Mouse (Mus musculus) splenic B cell, adult 2 months (primary cell): ENCODE measurements around the gene Klhl33.
A peak's percentile ranks its signal among the peaks of the same experiment; 100 is the strongest.
"Not testable (repeated sequence)": the region's sequence is repeated elsewhere in the genome, so short reads cannot be mapped to it uniquely, and the experiment has no call there.

ENCODE experiments used
- DNase-seq: peaks from one replicate; pipeline ENCODE4 v3.0.0-alpha.2; 2011; ENCODE audit warnings: low read depth, low spot score
- H3K27me3 ChIP-seq: 2 replicates; pipeline ENCODE4 v1.6.1; 2012; ENCODE audit warnings: mild to moderate bottlenecking, low read length, moderate library complexity, mixed read lengths; ENCODE audit not compliant: control insufficient read depth, poor library complexity, insufficient read depth, severe bottlenecking
- H3K36me3 ChIP-seq: 2 replicates; pipeline ENCODE4 v1.6.1; 2012; ENCODE audit warnings: mild to moderate bottlenecking, low read length, moderate library complexity, mixed read lengths; ENCODE audit not compliant: control insufficient read depth, poor library complexity, insufficient read depth, severe bottlenecking

Klhl33 gene

DNA sequence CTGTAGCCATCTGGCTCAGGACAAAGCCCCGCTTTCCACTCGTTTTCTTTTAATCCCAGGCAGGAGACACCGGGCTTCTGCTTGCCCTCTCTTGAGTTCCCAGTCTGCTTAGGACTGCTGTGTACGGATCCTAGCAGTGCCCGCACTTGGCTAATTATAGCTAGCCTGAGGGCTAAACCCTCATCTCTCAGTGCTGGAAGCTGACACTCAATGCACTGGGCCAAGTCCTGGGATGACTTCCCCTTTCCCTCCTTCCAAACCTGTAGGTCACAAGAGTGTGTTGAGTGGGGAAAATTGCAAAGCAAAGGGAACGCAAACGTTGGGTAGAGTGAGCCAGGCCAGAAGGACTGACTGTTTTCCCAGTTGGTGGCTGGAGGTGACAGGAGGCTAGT is at the start of gene Klhl33:
Gene Klhl33, minus strand, starts transcription at position 134 of the 392 bp plus-strand sequence.
- Histone ChIP-seq H3K27me3 (no peaks in the 10 kb centered on the region), H3K36me3 (no peaks in the 10 kb centered on the region)
- no peak for DNase-seq

DNA sequence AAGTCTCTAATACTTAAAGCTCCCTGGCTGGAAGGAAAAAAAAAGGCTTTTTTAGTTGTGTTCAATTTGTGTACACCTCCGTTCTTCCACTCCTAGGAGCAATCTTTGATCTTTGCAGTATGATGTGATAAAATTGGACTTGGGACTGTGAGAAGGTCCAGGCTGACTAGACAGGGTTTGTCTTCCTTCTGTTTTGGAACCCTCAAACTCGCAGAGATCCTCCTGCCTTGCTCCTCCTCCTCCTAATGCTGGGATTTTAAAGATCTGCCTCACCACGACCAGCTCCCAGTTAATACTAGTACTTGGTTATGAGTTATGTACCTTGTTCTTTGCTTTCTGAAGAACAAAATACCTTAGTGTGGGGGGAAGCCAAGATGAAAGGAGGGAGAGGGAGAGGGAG is 48.2 kb upstream of the Klhl33 start:
- not testable (repeated sequence) for H3K36me3 ChIP-seq, DNase-seq, H3K27me3 ChIP-seq

DNA sequence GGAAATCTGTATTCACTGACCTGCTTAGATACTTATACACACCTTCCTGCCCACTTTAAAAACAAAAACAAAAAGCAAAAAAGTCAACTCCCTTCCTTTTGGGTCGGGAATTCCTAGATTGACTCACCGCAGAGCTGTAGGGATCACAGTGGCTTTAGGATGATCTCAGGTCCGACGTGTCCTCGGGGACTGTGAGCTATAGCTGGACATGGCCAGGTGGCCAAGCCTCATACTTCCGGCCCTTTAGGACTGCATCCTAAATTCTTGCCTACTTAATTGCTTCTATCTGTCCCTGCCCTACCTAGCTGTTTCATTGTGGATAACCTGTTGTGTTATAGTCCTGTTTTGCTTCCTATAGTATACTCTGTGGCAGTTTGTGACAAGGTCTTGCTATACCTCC is 47.8 kb upstream of the Klhl33 start:
- not testable (repeated sequence) for H3K27me3 ChIP-seq, DNase-seq, H3K36me3 ChIP-seq

DNA sequence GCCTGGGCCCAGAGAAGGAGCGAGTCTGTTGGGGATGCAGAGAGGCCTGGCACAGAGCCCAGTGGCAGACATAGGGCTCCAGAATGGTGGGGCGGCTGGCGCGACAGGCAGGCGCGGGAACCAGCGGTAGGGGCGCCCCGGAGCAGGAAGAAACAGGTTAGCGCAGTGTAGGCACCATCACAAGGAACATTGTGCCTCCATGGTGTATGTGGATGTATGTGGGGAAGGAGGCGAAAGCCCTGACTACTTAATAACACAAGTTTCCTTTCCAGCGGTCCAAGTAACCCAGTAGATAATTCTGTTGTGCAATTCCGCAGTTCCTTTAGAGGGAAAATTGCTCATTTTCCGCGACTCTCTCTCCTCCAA is 47.3 kb upstream of the Klhl33 start:
- H3K27me3 ChIP-seq, DNase-seq: not testable (repeated sequence)

DNA sequence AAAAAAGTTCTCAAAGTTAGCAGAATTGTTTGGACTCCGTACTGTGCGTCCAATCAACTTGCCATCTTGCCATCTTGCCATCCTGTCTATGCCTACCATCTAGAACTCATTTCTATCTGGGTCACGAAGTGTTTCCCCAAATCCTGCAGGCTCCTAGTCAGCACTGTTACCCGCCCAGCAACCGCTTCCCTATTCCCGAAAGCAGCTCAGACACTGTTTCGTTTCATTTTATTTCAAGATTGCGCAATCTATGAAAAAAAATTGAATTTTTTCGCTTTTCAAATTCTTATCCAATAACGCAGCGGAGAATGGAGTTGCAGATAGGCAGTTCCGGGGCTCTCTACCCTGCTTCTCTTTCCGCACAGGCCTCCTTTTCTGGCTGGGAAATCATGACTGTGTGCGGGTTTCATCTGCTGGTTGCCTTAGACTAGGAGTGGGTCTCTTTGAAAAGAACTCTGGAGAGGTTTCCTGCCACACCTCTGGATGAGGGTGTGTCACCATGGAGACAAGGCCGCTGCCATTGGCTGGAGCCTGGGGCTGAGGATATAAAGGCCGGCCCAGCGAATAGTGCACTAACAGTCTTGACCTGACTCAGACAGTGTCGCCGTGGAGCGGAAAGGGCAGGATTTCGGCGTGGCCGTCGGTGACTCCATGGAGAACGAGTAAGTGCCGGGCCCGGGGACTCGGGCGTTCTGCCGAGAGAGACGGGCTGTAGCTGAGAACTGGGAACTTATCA is 46.8 kb upstream of the Klhl33 start, which contains the start of gene Gm49342:
Gene Gm49342, plus strand, starts transcription at position 586 of the 736 bp plus-strand sequence.
- Histone ChIP-seq H3K27me3 (no peaks in the 10 kb centered on the region), H3K36me3 (no peaks in the 10 kb centered on the region)
- peak; percentile 93 for DNase-seq

More for the DNA sequence above, 47.3 kb upstream of the Klhl33 start:
- not testable (repeated sequence) for H3K36me3 ChIP-seq

DNA sequence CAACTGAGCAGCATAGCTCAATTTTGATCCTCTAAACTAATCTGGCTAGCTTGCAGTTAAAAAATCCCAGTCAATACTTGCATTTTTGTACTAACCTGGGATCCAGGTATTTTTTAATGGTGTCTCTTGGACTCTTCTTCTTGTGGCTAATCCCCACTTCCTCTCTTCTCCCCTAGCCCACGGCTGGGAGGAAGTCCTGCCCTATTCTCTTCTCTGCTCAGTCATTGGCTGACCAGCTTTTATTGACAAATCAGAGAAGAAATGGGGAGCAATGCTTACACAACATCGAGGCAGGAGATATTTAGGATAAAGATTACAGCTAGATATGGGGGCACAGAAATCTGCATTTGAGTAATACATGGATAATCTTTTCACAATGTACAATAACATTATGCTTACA is 41.6 kb upstream of the Klhl33 start:
- no peaks in the 10 kb centered on the region for H3K27me3 ChIP-seq
- peak; percentile 42 for DNase-seq
- no peaks in the 10 kb centered on the region for H3K36me3 ChIP-seq

DNA sequence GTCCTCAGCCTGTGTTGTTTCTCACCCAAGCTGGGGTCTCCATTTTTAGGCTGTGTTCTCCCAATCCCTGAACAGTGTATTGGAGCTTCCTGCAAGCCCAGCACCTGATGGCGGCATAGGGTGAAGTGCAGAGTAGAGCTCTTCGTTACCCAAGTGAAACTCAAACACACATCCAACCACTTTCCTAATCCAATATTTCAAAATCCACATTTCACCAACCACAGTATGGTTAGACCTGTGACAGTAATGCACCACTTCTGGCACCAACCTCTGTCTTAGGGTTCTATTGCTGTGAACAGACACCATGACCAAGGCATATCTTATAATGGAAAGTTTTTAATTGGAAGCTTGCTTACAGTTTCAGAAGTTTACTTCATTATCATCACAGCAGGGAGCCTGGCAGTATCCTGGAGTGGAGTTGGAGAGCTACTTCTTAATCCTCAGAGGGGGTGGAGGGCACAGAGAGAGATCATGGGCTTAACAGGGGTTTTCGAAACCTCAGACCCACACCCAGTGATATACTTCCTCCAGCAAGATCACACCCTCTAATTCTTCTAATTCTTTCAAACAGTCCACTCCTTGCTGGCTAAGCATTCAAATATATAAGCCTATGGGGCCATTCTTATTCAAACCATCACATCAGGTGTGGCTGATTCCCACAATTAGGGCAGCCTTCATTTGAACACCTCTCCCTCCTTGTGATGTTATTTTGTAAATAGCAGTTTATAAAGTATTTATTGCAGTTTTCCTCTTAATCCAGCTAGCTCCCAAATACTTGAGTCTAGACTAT is 41.0 kb upstream of the Klhl33 start:
- Histone ChIP-seq H3K36me3 (no peaks in the 10 kb centered on the region), H3K27me3 (no peaks in the 10 kb centered on the region)
- DNase-seq, result no peak

DNA sequence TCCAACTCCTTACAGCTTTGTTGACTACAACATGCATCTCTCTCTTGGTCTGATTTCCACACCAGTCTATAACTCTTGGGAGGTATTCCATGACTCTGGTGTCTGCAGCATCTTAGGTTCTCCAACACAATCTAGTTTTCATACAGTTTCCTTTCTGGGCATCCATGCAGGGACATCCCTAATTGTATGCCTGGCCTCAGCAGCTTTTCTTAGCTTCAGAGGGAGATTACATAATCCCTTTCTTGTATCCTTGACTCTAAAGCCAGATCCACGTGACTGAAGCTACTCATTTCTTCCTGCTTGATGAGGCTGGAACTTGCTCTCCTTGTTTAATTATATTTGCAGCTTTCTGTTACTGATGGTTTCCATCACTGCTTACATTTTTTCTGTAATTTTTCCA is 39.3 kb upstream of the Klhl33 start:
- DNase-seq, result no peak
- H3K36me3 ChIP-seq, result no peaks in the 10 kb centered on the region
- H3K27me3 ChIP-seq, result no peaks in the 10 kb centered on the region

DNA sequence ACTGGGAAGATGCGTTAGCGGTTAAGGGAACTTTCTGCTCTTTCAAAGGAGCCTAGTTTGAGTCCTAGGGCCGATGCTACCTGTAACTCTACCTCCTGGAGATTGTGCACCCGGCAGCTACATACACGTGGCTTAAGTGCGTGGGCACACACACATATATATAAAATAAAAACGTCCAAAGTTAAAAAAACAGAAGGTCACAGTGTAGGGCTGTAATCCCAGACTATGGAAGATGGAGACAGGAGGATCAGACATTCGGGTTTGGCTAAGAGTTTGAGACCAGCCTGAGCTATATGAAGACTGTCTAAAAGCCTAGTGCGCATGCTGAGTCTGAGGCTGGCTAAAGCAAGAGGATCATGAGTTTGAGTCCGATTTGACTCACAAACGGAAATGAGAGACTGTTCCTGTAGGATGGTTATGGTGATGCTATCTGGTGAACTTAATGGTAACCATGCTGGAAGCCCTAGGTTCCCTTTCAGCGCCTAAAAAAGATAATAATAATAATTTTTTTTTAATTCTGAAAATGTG is 34.2 kb upstream of the Klhl33 start:
- peaks cover 15% of the 10 kb centered on the region for H3K36me3 ChIP-seq
- no peaks in the 10 kb centered on the region for H3K27me3 ChIP-seq
- DNase-seq, result peak; percentile 47

DNA sequence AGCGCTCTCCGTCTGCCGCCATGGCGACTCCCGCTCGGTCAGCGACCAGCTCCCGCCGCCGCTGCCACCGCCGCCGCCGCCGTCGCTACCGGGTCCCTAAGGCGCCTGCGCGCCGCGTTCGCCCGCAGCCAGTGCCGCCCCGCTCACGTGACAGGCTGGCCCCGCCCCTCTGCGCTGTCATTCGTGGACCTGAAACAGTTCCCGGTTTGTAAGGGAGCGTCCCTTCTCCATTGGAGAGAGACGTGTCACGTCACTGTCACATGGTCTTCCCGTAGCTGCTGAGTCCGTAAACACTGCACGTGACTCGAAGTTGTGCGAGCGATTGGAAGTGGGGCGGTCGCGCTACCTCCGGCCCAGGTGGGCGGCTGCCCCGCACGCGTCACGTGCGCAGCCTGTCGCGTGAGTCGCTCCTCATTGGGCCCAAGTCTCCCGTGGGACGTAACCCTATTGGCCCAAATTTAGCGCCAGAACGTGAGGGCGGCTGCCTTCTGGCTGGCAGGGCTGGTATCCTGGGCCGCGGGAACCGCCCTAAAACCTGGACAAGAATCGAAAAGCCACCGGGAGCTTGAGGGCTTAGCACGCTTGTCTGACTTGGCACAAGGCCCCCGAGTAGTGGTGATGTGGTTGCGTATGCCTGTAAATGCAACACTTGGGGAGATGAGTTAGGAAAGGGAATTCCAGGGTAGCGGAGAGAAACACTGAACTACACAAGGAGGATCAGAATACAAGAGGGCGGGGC is 33.6 kb upstream of the Klhl33 start, which contains the start of the genes Pip4p1 and Pnp:
Gene Pip4p1, minus strand, starts transcription at position 103 of the 739 bp plus-strand sequence.
Gene Pnp, plus strand, starts transcription at position 329 of the 739 bp plus-strand sequence.
- peak; percentile 100 for DNase-seq
- Histone ChIP-seq H3K27me3 (no peaks in the 10 kb centered on the region), H3K36me3 (peaks cover 15% of the 10 kb centered on the region)

DNA sequence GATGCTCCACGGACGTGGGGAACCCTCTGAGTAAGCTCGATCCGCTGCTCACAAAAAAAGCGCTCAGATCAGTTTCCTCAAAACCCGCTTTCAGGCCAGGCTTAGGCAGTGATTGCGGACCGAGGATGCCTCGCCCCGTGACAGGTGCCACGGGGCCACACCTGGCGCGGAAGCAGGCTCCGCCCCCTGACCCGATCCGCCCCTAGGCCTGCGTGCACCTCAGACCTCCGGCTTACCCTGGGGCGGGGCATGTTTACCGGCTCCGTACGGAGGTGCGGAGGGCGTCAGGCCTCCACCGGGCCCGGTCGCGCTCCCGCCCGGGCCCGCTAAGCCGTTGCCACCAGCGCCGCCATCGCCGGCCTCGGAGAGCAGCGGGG is 33.1 kb upstream of the Klhl33 start:
- Histone ChIP-seq H3K36me3 (peaks cover 15% of the 10 kb centered on the region), H3K27me3 (no peaks in the 10 kb centered on the region)
- DNase-seq, result peak; percentile 90

DNA sequence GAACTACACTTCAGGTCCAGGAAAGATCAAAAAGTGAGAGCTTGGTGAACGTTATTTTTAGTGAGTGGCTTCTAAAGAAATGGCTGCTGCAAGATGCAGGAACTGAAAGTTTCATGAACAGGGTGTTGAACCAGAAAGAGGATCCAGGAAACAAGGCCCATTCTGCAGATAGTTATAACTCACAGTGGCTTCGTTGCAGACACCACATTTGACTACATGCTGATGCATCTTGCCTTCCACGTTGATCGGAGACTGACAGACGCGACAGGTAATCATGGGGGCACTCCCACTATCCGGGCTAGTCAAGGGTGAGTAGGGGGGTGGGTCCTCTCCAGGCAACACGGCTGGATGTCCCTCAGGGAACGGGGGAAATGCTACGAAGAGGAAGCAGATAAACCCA is 32.6 kb upstream of the Klhl33 start:
- peaks cover 15% of the 10 kb centered on the region for H3K36me3 ChIP-seq
- DNase-seq, result peak; percentile 84
- no peaks in the 10 kb centered on the region for H3K27me3 ChIP-seq

DNA sequence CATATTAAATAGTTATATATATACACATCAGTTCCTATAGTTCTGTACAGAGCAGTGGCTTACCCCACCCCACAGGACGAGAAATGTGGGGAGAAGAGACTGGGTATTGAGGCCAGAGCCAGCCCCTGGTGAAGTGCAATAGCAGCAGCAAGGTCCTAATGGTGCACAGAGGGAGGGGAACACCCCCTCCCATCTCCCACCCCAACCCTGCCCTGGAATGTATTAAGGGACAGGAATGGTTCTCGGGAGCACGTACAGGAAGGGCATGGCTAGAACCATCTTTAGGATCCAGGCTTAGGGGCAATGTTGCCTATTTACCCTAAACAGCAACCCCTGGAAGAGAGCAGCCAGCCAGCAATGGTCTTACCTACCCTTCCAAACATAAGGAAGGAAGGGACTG is 30.1 kb upstream of the Klhl33 start:
- Histone ChIP-seq H3K36me3 (peaks cover 15% of the 10 kb centered on the region), H3K27me3 (no peaks in the 10 kb centered on the region)
- no peak for DNase-seq

DNA sequence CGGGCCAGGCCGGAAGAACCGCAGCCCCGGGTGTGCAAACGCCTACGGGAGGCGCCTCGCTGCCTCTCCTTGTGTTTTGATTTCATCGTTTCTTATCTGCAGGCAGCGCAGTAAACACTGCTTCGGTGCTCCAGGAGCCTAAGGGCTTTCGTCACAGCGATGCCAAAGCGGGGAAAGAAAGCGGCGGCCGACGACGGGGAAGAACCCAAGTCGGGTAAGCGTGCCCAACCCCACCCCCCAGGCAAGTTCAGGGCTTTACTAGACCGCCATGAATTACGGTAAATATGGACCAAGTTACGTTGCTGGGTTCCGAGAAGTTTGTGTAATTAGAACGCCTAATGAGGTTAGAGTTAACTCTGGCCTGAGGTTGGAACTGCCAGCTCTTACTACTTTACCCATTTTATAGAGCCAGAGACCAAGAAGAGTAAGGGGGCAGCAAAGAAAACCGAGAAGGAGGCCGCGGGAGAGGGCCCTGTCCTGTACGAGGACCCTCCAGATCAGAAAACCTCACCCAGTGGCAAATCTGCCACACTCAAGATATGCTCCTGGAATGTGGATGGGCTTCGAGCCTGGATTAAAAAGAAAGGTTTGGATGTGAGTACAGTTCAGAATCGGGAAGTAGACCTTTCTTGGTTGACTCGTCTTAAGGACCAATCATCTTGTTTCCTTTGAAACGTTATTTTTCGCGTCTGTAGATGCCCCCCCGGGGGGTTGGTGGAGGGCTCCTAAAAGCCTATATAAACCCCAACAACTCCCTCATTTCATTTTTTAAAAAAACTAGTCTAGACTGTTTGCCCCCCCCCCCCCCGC is 28.0 kb upstream of the Klhl33 start:
- peak; percentile 34 for DNase-seq
- Histone ChIP-seq H3K27me3 (no peaks in the 10 kb centered on the region), H3K36me3 (peaks cover 15% of the 10 kb centered on the region)
